Mouse (Mus musculus) heart, postnatal 25 days (tissue): ENCODE measurements around the gene Spin1. TPM values are rescaled to one million over a fixed set of nuclear protein-coding genes. Genes with fewer than 3 reads are reported as not detected.
"Not testable (repeated sequence)": the region's sequence is repeated elsewhere in the genome, so short reads cannot be mapped to it uniquely, and the experiment has no call there.

Source experiments
- DNase-seq: peaks from one replicate; pipeline ENCODE4 v3.0.0; 2022; ENCODE audit warnings: low spot score
- intact Hi-C: fragments of 180-260 bp; cut with DNase I; formaldehyde crosslinking; loops from one replicate; pipeline ENCODE4 v1.15.1; 2025
- total RNA-seq, 2 experiments: library from RNA; stranded (reverse); gene quantifications; 2 replicates each; pipeline ENCODE4 v1.2.3; 2021

The Spin1 gene
- total RNA-seq, 2 experiments from 2014 or later = 30.0 to 33.4 TPM

- intact Hi-C loops = loop anchor here (5.0 kb wide), 1 partner anchor 39 kb away; no protein-coding TSS in a partner anchor
- DNase-seq = no peak
Observed at GRCm38 (mm10) chr13:51093430-51093829, 7.2 kb upstream of the Spin1 start.

GRCm38 (mm10) chr13:51094323-51095195 lies 6.1 kb upstream of the Spin1 start:
- intact Hi-C loops = loop anchor here (5.0 kb wide), 2 partner anchors 38 to 72 kb away; no protein-coding TSS in a partner anchor
- DNase-seq = no peak

GRCm38 (mm10) chr13:51095196-51095715 lies 5.4 kb upstream of the Spin1 start:
- intact Hi-C loops = loop anchor here (5.0 kb wide), 1 partner anchor 73 kb away; no protein-coding TSS in a partner anchor
- DNase-seq = no peak

DNA sequence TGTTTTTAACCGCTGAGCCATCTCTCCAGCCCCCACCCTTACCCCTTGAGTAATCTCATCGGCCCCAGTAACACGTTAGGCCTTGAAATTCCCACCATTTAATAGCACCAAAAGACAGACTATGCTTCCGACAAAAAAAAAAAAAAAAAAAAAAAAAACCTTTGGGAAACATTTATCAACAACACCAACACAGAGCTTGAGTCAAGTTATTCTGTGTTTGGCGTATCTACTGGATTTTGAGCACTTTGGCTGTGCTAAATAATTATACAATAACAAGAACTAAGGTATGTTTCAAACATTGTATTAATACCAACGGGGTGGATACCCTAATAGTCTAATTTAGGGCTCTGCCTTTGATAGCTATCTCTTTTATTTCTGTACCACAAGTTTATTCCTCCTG lies 4.0 kb upstream of the Spin1 start:
- no peak for DNase-seq
- intact Hi-C loops = loop anchor here (5.0 kb wide), 1 partner anchor 74 kb away; no protein-coding TSS in a partner anchor

- intact Hi-C loops = loop anchor here (5.0 to 10.0 kb wide), 6 partner anchors 43 to 545 kb away; partner anchors contain the start of genes Cks2 and Nxnl2
- DNase-seq = no peak
Observed at GRCm38 (mm10) chr13:51099560-51100232, 984 bp upstream of the Spin1 start.

GRCm38 (mm10) chr13:51101016-51101776 lies 516 bp downstream of the Spin1 start:
- DNase-seq = peak; percentile 27
- intact Hi-C loops = loop anchor here (5.0 to 10.0 kb wide), 5 partner anchors 41 to 544 kb away; partner anchors contain the start of genes Cks2 and Nxnl2

GRCm38 (mm10) chr13:51101777-51102132 lies 1.1 kb downstream of the Spin1 start:
- intact Hi-C loops = loop anchor here (2.0 to 10.0 kb wide), 6 partner anchors 17 to 543 kb away; partner anchors contain the start of genes Cks2 and Nxnl2
- DNase-seq = no peak

DNA sequence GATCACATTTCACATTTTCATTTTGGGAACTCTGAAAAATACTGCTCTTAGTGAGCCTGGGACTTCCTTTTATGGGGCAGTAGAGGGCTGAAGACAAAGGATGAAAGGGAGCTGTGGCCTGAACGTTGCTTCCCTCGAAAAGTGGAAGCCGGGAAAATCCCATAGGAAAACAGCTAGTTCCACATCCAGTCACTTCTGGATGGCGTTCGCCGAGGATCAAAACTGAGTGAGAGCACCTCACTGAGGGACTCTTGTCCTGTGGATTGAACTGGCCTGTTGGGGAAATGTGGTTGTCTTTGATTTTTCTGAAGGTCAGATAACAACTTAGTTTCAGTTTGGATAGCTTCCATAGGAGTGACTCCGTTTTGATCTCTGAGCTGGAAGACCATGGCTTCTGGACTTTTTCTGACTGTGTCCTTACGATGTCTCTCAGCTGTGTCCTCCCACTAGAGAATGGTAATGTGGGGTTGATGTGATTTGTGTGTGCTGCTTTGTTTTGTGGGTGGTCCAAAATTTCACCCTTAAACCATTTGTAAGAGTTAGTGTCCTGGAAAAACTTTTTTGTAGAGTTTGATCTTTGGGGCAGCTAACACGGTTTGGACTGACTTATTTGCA lies 2.5 kb downstream of the Spin1 start:
- no peak for DNase-seq
- intact Hi-C loops = loop anchor here (2.0 to 10.0 kb wide), 6 partner anchors 16 to 542 kb away; partner anchors contain the start of genes Cks2 and Nxnl2

- DNase-seq = no peak
- intact Hi-C loops = loop anchor here (2.0 to 10.0 kb wide), 6 partner anchors 15 to 541 kb away; partner anchors contain the start of genes Cks2 and Nxnl2
Observed at GRCm38 (mm10) chr13:51103861-51104650, 3.4 kb downstream of the Spin1 start.

- no peak for DNase-seq
- intact Hi-C loops = loop anchor here (10.0 kb wide), 2 partner anchors 151 to 539 kb away; partner anchors contain the start of gene Cks2
Observed at GRCm38 (mm10) chr13:51105861-51106655, 5.4 kb downstream of the Spin1 start.

DNA sequence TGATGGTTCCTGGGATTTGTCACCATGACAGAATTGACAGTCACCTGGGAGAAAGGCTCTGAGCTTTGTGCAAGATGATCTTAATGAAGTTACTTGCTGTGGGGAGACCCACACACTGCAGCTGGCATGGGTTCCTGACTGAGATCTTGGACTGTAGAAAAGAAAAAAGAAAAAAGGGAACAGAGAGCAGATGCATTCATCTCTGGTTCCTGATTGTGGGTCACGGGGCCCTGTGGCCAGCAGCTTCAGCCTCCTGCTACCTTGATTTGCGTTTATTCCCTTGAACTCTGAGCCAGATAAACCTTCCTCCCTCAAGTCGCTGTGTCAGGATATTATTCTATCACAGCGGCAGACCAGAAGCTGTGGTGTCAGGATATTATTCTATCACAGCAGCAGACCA lies 6.1 kb downstream of the Spin1 start:
- DNase-seq = no peak
- intact Hi-C loops = loop anchor here (10.0 kb wide), 2 partner anchors 152 to 538 kb away; partner anchors contain the start of gene Cks2

DNA sequence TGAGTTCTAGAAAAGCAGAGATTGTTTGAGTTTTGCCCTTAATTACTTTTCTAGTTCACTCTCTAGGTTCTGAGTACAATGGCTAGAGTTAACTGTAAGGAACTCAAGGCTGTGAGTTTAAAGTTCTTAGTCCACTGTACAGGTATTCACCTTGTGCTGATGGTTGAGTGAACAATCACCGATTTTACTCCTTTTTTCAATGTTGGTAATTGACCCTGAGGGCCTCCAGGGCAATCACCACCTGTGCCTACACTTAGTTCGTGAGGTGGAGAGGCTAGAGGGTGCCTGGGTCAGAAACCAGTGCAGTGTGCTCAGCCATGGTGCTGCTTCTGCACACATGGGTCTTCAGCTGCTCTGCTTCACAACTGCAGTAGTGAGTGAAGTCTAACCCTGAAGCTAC lies 8.8 kb downstream of the Spin1 start:
- DNase-seq = no peak
- intact Hi-C loops = loop anchor here (10.0 kb wide), 2 partner anchors 155 to 535 kb away; partner anchors contain the start of gene Cks2

- DNase-seq, intact Hi-C loops: not testable (repeated sequence)
Observed at GRCm38 (mm10) chr13:51114398-51114797, 13.7 kb downstream of the Spin1 start.

- intact Hi-C loops = no loop called here
- DNase-seq = no peak
Observed at GRCm38 (mm10) chr13:51115762-51116161, 15.1 kb downstream of the Spin1 start.

GRCm38 (mm10) chr13:51120734-51121133 lies 20.1 kb downstream of the Spin1 start:
- no peak for DNase-seq
- intact Hi-C loops = loop anchor here (5.0 kb wide), 1 partner anchor 52 kb away; the partner anchor contains the start of gene Nxnl2

GRCm38 (mm10) chr13:51121966-51122365 lies 21.3 kb downstream of the Spin1 start:
- intact Hi-C loops = loop anchor here (5.0 kb wide), 1 partner anchor 50 kb away; the partner anchor contains the start of gene Nxnl2
- DNase-seq = no peak

GRCm38 (mm10) chr13:51122771-51123170 lies 22.1 kb downstream of the Spin1 start:
- intact Hi-C loops = loop anchor here (5.0 kb wide), 1 partner anchor 50 kb away; the partner anchor contains the start of gene Nxnl2
- DNase-seq = no peak
